Mouse (Mus musculus): ENCODE measurements around the gene Rnf186. TPM values are rescaled to one million over a fixed set of nuclear protein-coding genes. Genes with fewer than 3 reads are reported as not detected.
"Not testable (repeated sequence)": the region's sequence is repeated elsewhere in the genome, so short reads cannot be mapped to it uniquely, and the experiment has no call there.

Rnf186 gene
- polyA plus RNA-seq, 1 experiment from 2014 or later = 0.13 TPM

DNA sequence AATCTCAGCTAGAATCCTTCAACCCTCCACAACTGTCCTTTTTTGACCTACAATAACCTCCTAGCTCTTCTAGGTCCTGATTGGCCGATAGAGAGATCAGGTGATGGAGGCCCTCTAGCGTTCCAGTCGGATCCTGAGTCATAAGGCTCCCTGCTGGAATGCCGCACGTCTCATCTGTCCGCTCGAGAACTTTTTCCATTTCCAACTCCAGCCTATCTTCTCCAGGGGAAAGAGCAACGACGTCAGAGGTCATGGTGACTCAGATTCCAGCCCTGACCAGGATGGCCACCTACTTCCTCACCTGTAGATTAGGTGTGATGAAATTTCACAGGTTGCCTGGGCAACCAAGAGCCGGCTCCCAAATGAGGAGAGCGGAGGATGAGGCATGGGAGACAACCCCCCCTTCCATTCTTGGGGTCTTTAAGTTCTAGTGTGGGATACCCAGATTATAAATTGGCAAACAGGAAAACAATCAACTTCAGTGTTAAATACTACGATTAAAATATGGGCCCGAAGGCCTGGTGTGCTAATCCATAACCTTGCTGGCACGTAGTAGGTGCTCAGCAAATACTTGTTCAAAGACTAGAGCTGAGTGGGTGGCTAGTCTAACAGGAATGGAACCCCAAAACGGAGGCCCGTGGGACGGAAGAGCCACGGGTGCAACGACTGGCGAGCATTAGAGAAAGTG is 5.4 kb downstream of the Rnf186 start:
- ATAC-seq (replicated peaks; ENCODE audit: insufficient number of reproducible peaks, insufficient read depth, low FRiP score, low read depth) = peak; percentile 80
- WGBS = 13% methylated on average over 20 of the region's 20 CpGs

DNA sequence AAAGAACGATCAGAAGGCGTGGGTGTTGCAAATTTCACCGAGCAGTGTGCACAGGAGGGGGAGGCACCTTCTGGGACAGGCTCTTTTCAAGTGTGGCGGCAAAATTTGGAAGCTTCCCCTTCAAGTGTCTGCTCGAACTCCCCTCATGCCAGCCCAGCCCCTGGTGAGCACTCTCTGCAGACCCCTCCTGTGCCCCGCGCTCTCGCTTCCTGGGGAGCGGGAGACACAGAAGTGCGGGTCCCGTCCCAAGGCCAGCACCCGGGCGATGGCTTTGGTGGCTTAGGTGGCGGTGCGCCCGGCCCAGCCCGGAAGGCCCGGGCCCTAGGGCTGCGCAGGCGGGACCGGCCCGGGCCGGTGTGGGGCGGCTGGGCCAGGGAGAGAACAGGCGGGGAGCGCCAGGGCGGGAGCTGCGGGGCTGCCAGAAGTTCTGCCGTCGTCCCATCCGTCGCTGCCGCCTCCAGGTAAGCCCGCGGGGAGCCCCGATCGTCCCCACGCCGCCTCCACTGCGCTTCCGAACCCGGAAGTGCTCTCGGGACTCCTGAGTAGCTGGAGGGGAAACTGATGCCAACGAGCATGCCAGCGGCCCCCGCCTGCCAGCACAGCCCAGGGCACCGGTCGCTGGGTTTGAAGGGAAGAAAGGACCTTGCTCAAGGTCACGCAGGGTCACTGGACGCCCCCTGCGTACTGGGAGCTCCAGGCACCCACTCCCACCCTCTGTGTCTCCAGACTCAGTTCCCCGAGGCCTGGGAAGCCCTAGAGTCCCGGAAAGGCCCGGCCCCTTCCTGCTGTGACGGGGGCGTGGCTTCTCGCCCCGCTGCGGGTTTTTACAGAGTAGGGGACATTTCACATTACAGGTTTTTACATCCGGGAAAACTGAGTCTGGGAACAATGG is 6.2 kb downstream of the Rnf186 start, which contains the start of gene Tmco4:
TSS of gene Tmco4 (plus strand) at position 62 of the 892 bp plus-strand sequence.
- Histone ChIP-seq H3K4me2 (peak within 1 kb of the TSS; percentile 92), H3K36me3 (no peaks in the 10 kb centered on the region), H3K27ac (peak within 1 kb of the TSS; percentile 95), H3K9me3 (replicated peaks) (no peaks in the 10 kb centered on the region), H3K4me3 (peak within 1 kb of the TSS; percentile 60), H3K27me3 (no peaks in the 10 kb centered on the region), H3K4me1 (replicated peaks) (peaks cover 19% of the 10 kb centered on the region), H3K9ac (peak within 1 kb of the TSS; percentile 86)
- ATAC-seq (replicated peaks; ENCODE audit: insufficient number of reproducible peaks, insufficient read depth, low FRiP score, low read depth) = peak; percentile 66
- under 1% methylated on average over 58 of the region's 60 CpGs for WGBS

More for the DNA sequence above, 5.4 kb downstream of the Rnf186 start:
- Histone ChIP-seq H3K4me1 (replicated peaks) (peaks cover 19% of the 10 kb centered on the region), H3K27ac (peak overlapping the region; percentile 95), H3K4me2 (peak overlapping the region; percentile 92), H3K9me3 (replicated peaks) (no peaks in the 10 kb centered on the region), H3K27me3 (no peaks in the 10 kb centered on the region), H3K9ac (peak overlapping the region; percentile 86), H3K4me3 (peak overlapping the region; percentile 60), H3K36me3 (no peaks in the 10 kb centered on the region)

DNA sequence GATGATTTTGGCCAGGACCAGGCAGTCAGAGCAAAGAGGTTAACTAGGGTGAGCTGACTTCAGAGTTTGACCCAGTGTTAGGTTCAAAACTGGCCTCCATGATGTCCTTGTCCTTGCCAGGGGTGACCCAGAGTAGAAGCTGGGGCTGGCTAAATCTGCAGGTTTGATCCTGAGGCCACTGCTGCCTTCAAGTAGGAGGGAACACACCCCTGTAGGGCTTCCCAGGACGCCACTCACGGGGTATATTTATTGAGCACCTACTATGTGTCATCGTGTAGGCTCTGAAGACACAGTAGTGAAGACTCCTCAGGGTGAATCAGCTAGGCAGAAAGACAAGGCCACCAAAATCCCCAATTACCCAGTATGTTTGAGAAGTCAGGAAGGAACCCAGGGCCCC is 6.8 kb downstream of the Rnf186 start:
- Histone ChIP-seq H3K9ac (peak overlapping the region; percentile 86; the same call in 1 of the 2 replicates), H3K27ac (peak overlapping the region; percentile 95), H3K4me2 (peak overlapping the region; percentile 92), H3K36me3 (no peaks in the 10 kb centered on the region), H3K9me3 (replicated peaks) (no peaks in the 10 kb centered on the region), H3K27me3 (no peaks in the 10 kb centered on the region), H3K4me3 (peak overlapping the region; percentile 60), H3K4me1 (replicated peaks) (peaks cover 16% of the 10 kb centered on the region)
- ATAC-seq (replicated peaks; ENCODE audit: insufficient number of reproducible peaks, insufficient read depth, low FRiP score, low read depth) = 0 out of 2 replicates have a peak, but pooled peaks have one; percentile 3
- WGBS = 52% methylated on average over 3 of the region's 3 CpGs

DNA sequence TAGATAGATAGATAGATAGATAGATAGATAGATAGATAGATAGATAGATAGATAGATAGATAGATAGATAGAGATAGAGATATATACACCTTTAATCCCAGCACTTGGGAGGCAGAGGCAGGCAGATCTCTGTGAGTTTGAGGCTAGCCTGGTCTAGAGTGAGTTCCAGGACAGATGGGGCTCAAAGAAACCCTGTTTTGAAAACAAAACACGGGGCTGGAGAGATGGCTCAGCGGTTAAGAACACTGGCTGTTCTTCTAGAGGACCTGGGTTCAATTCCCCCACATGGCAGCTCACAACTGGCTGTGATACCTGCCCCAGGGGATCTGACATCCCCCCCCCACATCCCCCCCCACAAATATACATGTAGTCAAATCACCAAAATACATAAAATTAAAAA is 7.6 kb downstream of the Rnf186 start:
- H3K4me2 ChIP-seq; H3K4me1 ChIP-seq (replicated peaks); H3K9ac ChIP-seq; H3K36me3 ChIP-seq; H3K27me3 ChIP-seq; ATAC-seq (replicated peaks; ENCODE audit: insufficient number of reproducible peaks, insufficient read depth, low FRiP score, low read depth); H3K27ac ChIP-seq; H3K4me3 ChIP-seq; H3K9me3 ChIP-seq (replicated peaks): not testable (repeated sequence)
- 90% methylated on average over 2 of the region's 2 CpGs for WGBS

DNA sequence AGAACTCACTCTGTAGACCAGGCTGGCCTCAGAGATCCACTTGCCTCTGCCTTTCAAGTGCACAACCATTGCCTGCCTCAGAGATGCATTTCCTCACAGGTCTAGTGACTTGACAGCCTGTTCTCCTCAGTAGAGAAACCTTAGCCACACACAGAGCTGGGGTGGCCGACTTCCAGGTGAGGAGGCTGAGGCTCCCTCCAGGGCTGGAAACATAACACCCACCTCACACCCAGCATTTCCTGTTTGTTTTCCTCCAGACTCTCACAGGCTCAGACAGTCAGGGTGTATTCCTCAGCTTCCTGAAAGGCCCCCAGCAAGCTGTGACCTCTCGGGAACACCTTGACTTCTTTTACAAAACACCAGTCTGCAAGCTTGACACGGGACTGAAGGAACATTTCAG is 8.3 kb downstream of the Rnf186 start:
- 34% methylated on average over 3 of the region's 3 CpGs for WGBS
- Histone ChIP-seq H3K36me3 (no peaks in the 10 kb centered on the region), H3K9ac (no peak overlapping the region), H3K4me1 (replicated peaks) (peaks cover 10% of the 10 kb centered on the region), H3K9me3 (replicated peaks) (no peaks in the 10 kb centered on the region), H3K4me2 (no peak overlapping the region), H3K27ac (no peak overlapping the region), H3K4me3 (no peak overlapping the region), H3K27me3 (no peaks in the 10 kb centered on the region)
- no peak for ATAC-seq (replicated peaks; ENCODE audit: insufficient number of reproducible peaks, insufficient read depth, low FRiP score, low read depth)

DNA sequence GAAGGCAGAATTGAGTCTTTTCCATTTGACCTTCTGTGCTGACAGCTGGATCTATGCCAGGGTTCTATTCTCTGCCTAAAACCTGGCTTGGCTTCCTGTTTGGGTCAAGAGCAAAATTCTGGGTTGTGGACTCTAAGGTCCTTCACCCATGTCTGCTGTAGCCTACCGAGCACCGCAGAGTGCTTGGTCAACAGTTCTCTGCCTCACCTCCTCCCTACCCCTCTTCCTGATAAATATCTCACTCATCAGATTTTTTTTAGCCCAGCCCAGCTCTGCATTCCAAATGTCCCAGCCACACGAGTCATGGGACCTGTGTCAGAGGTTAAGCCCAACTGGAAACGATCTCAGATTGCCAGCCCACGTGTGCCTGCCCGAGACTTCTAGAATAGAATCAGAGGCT is 9.1 kb downstream of the Rnf186 start:
- 74% methylated on average over 6 of the region's 6 CpGs for WGBS
- H3K27ac ChIP-seq = no peak overlapping the region
- ATAC-seq (replicated peaks; ENCODE audit: insufficient number of reproducible peaks, insufficient read depth, low FRiP score, low read depth) = no peak
- no peak overlapping the region for H3K4me3 ChIP-seq
- H3K27me3 ChIP-seq = no peaks in the 10 kb centered on the region
- H3K4me2 ChIP-seq = no peak overlapping the region
- H3K36me3 ChIP-seq = no peaks in the 10 kb centered on the region
- H3K4me1 ChIP-seq (replicated peaks) = peaks cover 10% of the 10 kb centered on the region
- no peak overlapping the region for H3K9ac ChIP-seq
- no peaks in the 10 kb centered on the region for H3K9me3 ChIP-seq (replicated peaks)

DNA sequence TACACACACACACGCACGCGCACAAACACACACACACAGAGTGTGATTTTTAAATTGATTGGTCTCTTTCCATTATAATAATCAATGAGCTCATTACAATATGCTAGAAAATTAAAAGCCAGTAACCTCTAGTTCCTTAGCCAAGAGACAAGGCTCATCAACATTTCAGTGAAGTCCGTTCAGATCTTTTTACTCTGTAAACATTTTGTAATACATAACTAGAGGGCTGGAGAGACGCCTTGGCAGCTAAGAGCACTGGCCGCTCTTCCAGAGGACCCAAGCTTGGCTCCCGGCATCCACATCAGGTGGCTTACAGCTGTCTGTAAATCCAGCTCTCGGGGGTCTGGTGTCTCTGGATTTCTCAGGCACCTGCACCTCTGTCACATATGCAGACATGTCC is 13.1 kb downstream of the Rnf186 start:
- Histone ChIP-seq H3K27ac (no peak overlapping the region), H3K36me3 (no peaks in the 10 kb centered on the region), H3K27me3 (no peaks in the 10 kb centered on the region), H3K4me2 (no peak overlapping the region), H3K9ac (no peak overlapping the region), H3K9me3 (replicated peaks) (no peaks in the 10 kb centered on the region), H3K4me3 (no peak overlapping the region), H3K4me1 (replicated peaks) (peaks cover 3% of the 10 kb centered on the region; the same call in 1 of the 2 replicates)
- no peak for ATAC-seq (replicated peaks; ENCODE audit: insufficient number of reproducible peaks, insufficient read depth, low FRiP score, low read depth)
- 88% methylated on average over 8 of the region's 8 CpGs for WGBS

DNA sequence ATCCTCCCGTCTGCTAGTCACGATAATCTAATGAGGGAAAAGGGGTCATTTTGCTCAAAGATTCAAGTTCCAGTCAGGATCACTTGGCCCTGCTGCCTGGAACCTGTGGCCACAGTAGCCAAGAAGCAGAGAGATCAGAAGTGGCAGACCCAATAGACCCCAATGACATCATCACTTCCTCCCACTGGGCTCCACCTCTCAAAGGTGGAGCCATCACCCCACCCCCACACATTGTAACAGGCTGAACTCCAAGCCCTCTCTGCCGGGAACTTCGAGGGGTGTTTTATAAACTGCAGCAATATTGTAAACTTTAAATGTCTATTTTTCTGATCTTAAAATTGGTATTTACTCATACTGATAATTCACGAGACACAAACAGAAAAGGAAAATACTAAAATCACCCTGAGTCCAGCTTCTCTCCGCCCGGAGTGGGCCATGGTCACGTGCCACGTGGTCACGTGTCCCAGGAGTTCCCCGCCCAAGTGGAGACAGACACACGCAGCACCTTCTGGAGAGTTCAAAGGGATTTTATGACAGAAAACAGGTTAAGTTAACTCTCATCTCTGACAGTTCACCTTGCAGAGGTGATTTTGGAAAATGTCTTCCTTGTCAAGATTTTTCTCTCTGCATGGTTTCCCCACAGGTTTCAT is 14.0 kb downstream of the Rnf186 start:
- H3K4me3 ChIP-seq = no peak overlapping the region
- 0 out of 2 replicates have a peak overlapping the region, but pooled peaks have one; percentile 16 for H3K4me2 ChIP-seq

DNA sequence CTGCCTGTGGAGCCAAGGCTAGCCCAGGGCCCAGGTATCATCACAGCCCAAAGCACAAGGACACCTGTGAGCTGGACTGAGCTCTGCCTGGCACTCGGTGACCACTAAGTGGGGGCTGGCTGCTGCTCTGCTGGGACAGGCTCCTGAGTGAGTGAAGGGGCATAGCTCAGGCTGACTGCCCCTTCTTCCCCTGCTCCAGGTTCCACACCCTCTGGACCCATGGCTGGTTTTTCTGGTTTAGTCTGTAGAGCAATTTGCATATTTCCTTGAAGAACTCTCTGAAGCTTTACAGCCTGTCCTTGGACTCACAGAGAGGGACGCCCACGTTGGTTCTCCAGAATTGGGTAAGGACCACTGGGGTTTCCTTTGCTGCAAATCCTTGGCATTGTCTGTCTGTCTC is 16.5 kb downstream of the Rnf186 start:
- Histone ChIP-seq H3K9me3 (replicated peaks) (no peaks in the 10 kb centered on the region), H3K27me3 (no peaks in the 10 kb centered on the region), H3K9ac (no peak overlapping the region), H3K36me3 (no peaks in the 10 kb centered on the region), H3K4me3 (no peak overlapping the region), H3K27ac (no peak overlapping the region), H3K4me1 (replicated peaks) (peaks cover 7% of the 10 kb centered on the region), H3K4me2 (no peak overlapping the region)
- WGBS = 77% methylated on average over 3 of the region's 3 CpGs
- ATAC-seq (replicated peaks; ENCODE audit: insufficient number of reproducible peaks, insufficient read depth, low FRiP score, low read depth) = no peak

More for the DNA sequence above, 14.0 kb downstream of the Rnf186 start:
- Histone ChIP-seq H3K27me3 (no peaks in the 10 kb centered on the region), H3K36me3 (no peaks in the 10 kb centered on the region), H3K9ac (no peak overlapping the region), H3K27ac (no peak overlapping the region), H3K4me1 (replicated peaks) (peaks cover 2% of the 10 kb centered on the region; the same call in 1 of the 2 replicates), H3K9me3 (replicated peaks) (no peaks in the 10 kb centered on the region)
- 25% methylated on average over 12 of the region's 12 CpGs for WGBS
- ATAC-seq (replicated peaks; ENCODE audit: insufficient number of reproducible peaks, insufficient read depth, low FRiP score, low read depth) = no peak

DNA sequence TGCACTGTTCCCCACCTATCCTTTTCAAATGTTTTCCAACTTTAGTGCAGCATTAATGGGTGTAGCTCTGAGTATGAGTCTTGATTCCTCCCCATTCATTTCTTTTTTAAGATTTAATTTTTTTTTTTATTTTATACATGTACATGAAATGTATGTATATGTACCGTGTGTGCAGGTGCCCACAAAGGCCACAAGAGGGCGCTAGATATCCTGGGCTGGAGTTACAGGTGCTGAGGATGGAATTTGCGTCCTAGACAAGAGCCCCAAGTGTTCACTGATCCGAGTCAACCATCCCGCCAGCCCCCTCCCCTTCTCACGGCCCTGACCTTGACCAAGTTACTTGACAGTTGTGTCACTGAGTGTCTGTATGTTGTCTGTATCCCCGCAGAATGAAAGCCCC is 17.8 kb downstream of the Rnf186 start:
- Histone ChIP-seq H3K4me3 (no peak overlapping the region), H3K27me3 (no peaks in the 10 kb centered on the region), H3K27ac (no peak overlapping the region), H3K9me3 (replicated peaks) (no peaks in the 10 kb centered on the region), H3K9ac (no peak overlapping the region), H3K36me3 (no peaks in the 10 kb centered on the region), H3K4me2 (no peak overlapping the region), H3K4me1 (replicated peaks) (peaks cover 7% of the 10 kb centered on the region)
- WGBS = 75% methylated on average over 7 of the region's 7 CpGs
- ATAC-seq (replicated peaks; ENCODE audit: insufficient number of reproducible peaks, insufficient read depth, low FRiP score, low read depth) = no peak

DNA sequence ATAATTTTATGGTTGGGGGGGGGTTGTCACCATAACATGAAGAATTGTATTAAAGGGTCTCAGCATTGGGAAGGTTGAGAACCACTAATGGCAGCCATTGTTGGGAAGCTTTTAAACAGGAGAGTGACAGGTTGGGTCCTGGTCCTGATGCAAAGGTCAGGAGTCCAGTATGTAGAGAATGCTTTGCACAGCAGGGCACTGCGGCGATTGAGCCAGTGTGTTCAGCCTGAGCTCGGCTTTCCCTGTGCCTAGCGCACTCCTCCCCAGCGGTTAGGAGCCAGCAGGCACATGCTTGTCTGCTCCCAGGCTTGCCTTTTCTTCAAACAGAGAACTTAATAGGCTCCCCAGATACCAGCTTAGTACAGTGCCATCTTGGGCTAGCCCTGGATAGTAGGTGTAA is 19.4 kb downstream of the Rnf186 start:
- Histone ChIP-seq H3K4me3 (no peak overlapping the region), H3K27ac (0 out of 2 replicates have a peak overlapping the region, but pooled peaks have one; percentile 3), H3K27me3 (no peaks in the 10 kb centered on the region), H3K4me2 (no peak overlapping the region), H3K9ac (no peak overlapping the region), H3K4me1 (replicated peaks) (peaks cover 7% of the 10 kb centered on the region), H3K9me3 (replicated peaks) (no peaks in the 10 kb centered on the region), H3K36me3 (no peaks in the 10 kb centered on the region)
- ATAC-seq (replicated peaks; ENCODE audit: insufficient number of reproducible peaks, insufficient read depth, low FRiP score, low read depth) = no peak
- 58% methylated on average over 5 of the region's 5 CpGs for WGBS

Measured in heart, embryonic 15.5 days (tissue).